Mouse (Mus musculus) forebrain, embryonic 11.5 days (tissue): ENCODE results near the gene Lrig1. TPM values are rescaled to one million over a fixed set of nuclear protein-coding genes. Genes with fewer than 3 reads are reported as not detected.

ENCODE experiments used
- ATAC-seq: fragments of 200-750 bp; cut with Nextera tagmentation; replicated peaks from 2 replicates; pipeline ENCODE4 v1.8.0; 2017; ENCODE audit warnings: moderate TSS enrichment; ENCODE audit not compliant: low FRiP score
- DNase-seq: peaks from one replicate; pipeline ENCODE4 v3.0.0-alpha.2; 2017; ENCODE audit warnings: low spot score
- H3K27ac ChIP-seq: fragments of 300-500 bp; sonication (generic); 2 replicates; pipeline ENCODE4 v1.5.1; 2014; ENCODE audit warnings: low read depth, low read length
- H3K27me3 ChIP-seq: fragments of 300-500 bp; sonication (generic); 2 replicates; pipeline ENCODE4 v1.6.1; 2014; ENCODE audit warnings: mild to moderate bottlenecking, low read length, mixed read lengths; ENCODE audit not compliant: control insufficient read depth, insufficient read depth
- H3K36me3 ChIP-seq: fragments of 300-500 bp; sonication (generic); 2 replicates; pipeline ENCODE4 v1.6.1; 2014; ENCODE audit warnings: mild to moderate bottlenecking, low read length, moderate library complexity, mixed read lengths; ENCODE audit not compliant: control insufficient read depth, insufficient read depth
- H3K4me1 ChIP-seq: fragments of 300-500 bp; sonication (generic); replicated peaks from 2 replicates; pipeline ENCODE4 v1.6.1; 2014; ENCODE audit warnings: low read length, mixed read lengths; ENCODE audit not compliant: control insufficient read depth, insufficient read depth
- H3K4me2 ChIP-seq: fragments of 300-500 bp; sonication (generic); 2 replicates; pipeline ENCODE4 v1.6.1; 2014; ENCODE audit warnings: low read depth, mild to moderate bottlenecking, low read length, moderate library complexity, mixed read lengths; ENCODE audit not compliant: severe bottlenecking
- H3K4me3 ChIP-seq: fragments of 300-500 bp; sonication (generic); 2 replicates; pipeline ENCODE4 v1.5.1; 2014; ENCODE audit warnings: low read depth, low read length
- H3K9ac ChIP-seq: fragments of 300-500 bp; sonication (generic); 2 replicates; pipeline ENCODE4 v1.6.1; 2014; ENCODE audit warnings: low read length
- H3K9me3 ChIP-seq: fragments of 300-500 bp; sonication (generic); 2 replicates; pipeline ENCODE4 v1.6.1; 2016; ENCODE audit warnings: low read length, mixed read lengths; ENCODE audit not compliant: control insufficient read depth
- WGBS: fragments of 180-500 bp; shearing (Covaris S2); extraction: QIAGEN DNeasy Blood & Tissue Kit; methylation state at CpG from one replicate; pipeline ENCODE4 v1.1.7; 2014; 5-methylcytosine and 5-hydroxymethylcytosine counted together
- polyA plus RNA-seq: library from polyadenylated mRNA; unstranded; fragments of >200 nt; fragmentation: Nextera tagmentation; extraction: Ambion mirVana; gene quantifications from 2 replicates; pipeline ENCODE4 v1.2.1, GENCODE M21; 2014

The Lrig1 gene
- polyA plus RNA-seq, 1 experiment from 2014 or later = 21.7 TPM

GRCm38 (mm10) chr6:94631779-94632082 lies 68.2 kb downstream of the Lrig1 start:
- peak overlapping the region; percentile 21; the same call in 1 of the 2 replicates for H3K9ac ChIP-seq
- H3K4me1 ChIP-seq = peaks cover 18% of the 10 kb centered on the region
- H3K27ac ChIP-seq = peak overlapping the region; percentile 69
- H3K27me3 ChIP-seq = no peaks in the 10 kb centered on the region
- H3K9me3 ChIP-seq = no peaks in the 10 kb centered on the region
- no peak overlapping the region for H3K4me3 ChIP-seq
- WGBS = 62% methylated on average over 6 of the region's 6 CpGs
- no peak for DNase-seq
- H3K36me3 ChIP-seq = peaks cover 2% of the 10 kb centered on the region; the same call in 1 of the 2 replicates
- ATAC-seq = no peak
- H3K4me2 ChIP-seq = no peak overlapping the region

- Histone ChIP-seq H3K4me3 (no peak overlapping the region), H3K27me3 (no peaks in the 10 kb centered on the region), H3K4me2 (no peak overlapping the region), H3K4me1 (peaks cover 18% of the 10 kb centered on the region), H3K36me3 (peaks cover 2% of the 10 kb centered on the region; the same call in 1 of the 2 replicates), H3K27ac (peak overlapping the region; percentile 69), H3K9ac (peak overlapping the region; percentile 21), H3K9me3 (no peaks in the 10 kb centered on the region)
- 49% methylated on average over 7 of the region's 7 CpGs for WGBS
- peak; percentile 64 for ATAC-seq
- DNase-seq = no peak
These were observed 68.7 kb downstream of the Lrig1 start for GRCm38 (mm10) chr6:94631051-94631778.

GRCm38 (mm10) chr6:94628787-94629186 lies 71.2 kb downstream of the Lrig1 start:
- no peak overlapping the region for H3K27ac ChIP-seq
- peaks cover 9% of the 10 kb centered on the region; the same call in 1 of the 2 replicates for H3K36me3 ChIP-seq
- no peak overlapping the region for H3K4me3 ChIP-seq
- H3K4me2 ChIP-seq = no peak overlapping the region
- 69% methylated on average over 6 of the region's 6 CpGs for WGBS
- no peaks in the 10 kb centered on the region for H3K27me3 ChIP-seq
- ATAC-seq (no peak), DNase-seq (no peak)
- no peak overlapping the region for H3K9ac ChIP-seq
- no peaks in the 10 kb centered on the region for H3K9me3 ChIP-seq
- peaks cover 18% of the 10 kb centered on the region for H3K4me1 ChIP-seq

GRCm38 (mm10) chr6:94627714-94628595 lies 72.0 kb downstream of the Lrig1 start:
- no peak for ATAC-seq
- H3K36me3 ChIP-seq = peaks cover 14% of the 10 kb centered on the region; the same call in 1 of the 2 replicates
- H3K9ac ChIP-seq = no peak overlapping the region
- no peaks in the 10 kb centered on the region for H3K9me3 ChIP-seq
- no peak overlapping the region for H3K4me3 ChIP-seq
- no peaks in the 10 kb centered on the region for H3K27me3 ChIP-seq
- WGBS = 66% methylated on average over 15 of the region's 15 CpGs
- no peak overlapping the region for H3K27ac ChIP-seq
- DNase-seq = no peak
- no peak overlapping the region for H3K4me2 ChIP-seq
- H3K4me1 ChIP-seq = peaks cover 18% of the 10 kb centered on the region

GRCm38 (mm10) chr6:94626807-94627206 lies 73.2 kb downstream of the Lrig1 start:
- DNase-seq = no peak
- H3K4me2 ChIP-seq = no peak overlapping the region
- peaks cover 17% of the 10 kb centered on the region for H3K4me1 ChIP-seq
- no peak overlapping the region for H3K4me3 ChIP-seq
- H3K36me3 ChIP-seq = peaks cover 17% of the 10 kb centered on the region
- H3K27me3 ChIP-seq = no peaks in the 10 kb centered on the region
- WGBS = 57% methylated on average over 2 of the region's 2 CpGs
- no peak for ATAC-seq
- no peak overlapping the region for H3K9ac ChIP-seq
- H3K9me3 ChIP-seq = no peaks in the 10 kb centered on the region
- H3K27ac ChIP-seq = no peak overlapping the region

- Histone ChIP-seq H3K36me3 (peaks cover 17% of the 10 kb centered on the region), H3K27me3 (no peaks in the 10 kb centered on the region), H3K4me3 (no peak overlapping the region), H3K4me1 (peaks cover 10% of the 10 kb centered on the region), H3K9me3 (no peaks in the 10 kb centered on the region), H3K4me2 (no peak overlapping the region), H3K27ac (no peak overlapping the region), H3K9ac (no peak overlapping the region)
- DNase-seq = no peak
- 95% methylated on average over 5 of the region's 5 CpGs for WGBS
- no peak for ATAC-seq
These were observed 74.1 kb downstream of the Lrig1 start for GRCm38 (mm10) chr6:94625896-94626295.

GRCm38 (mm10) chr6:94624543-94624942 lies 75.4 kb downstream of the Lrig1 start:
- ATAC-seq = no peak
- H3K27me3 ChIP-seq = no peaks in the 10 kb centered on the region
- no peak overlapping the region for H3K4me2 ChIP-seq
- no peak overlapping the region for H3K9ac ChIP-seq
- 91% methylated on average over 5 of the region's 5 CpGs for WGBS
- peaks cover 15% of the 10 kb centered on the region for H3K36me3 ChIP-seq
- H3K4me3 ChIP-seq = no peak overlapping the region
- H3K27ac ChIP-seq = no peak overlapping the region
- H3K4me1 ChIP-seq = peaks cover 5% of the 10 kb centered on the region
- H3K9me3 ChIP-seq = no peaks in the 10 kb centered on the region
- DNase-seq = no peak

GRCm38 (mm10) chr6:94622983-94623382 lies 77.0 kb downstream of the Lrig1 start:
- H3K27me3 ChIP-seq = no peaks in the 10 kb centered on the region
- H3K4me1 ChIP-seq = no peaks in the 10 kb centered on the region; the same call in 1 of the 2 replicates
- no peaks in the 10 kb centered on the region for H3K9me3 ChIP-seq
- 81% methylated on average over 4 of the region's 4 CpGs for WGBS
- peak; percentile 82 for DNase-seq
- no peak overlapping the region for H3K4me2 ChIP-seq
- H3K4me3 ChIP-seq = no peak overlapping the region
- H3K27ac ChIP-seq = no peak overlapping the region
- no peak overlapping the region for H3K9ac ChIP-seq
- H3K36me3 ChIP-seq = peaks cover 19% of the 10 kb centered on the region
- ATAC-seq = peak; percentile 71
